Mouse (Mus musculus) neural tube, embryonic 10.5 days (tissue): ENCODE results near the gene Nalcn.

Experiments used
- DNase-seq: peaks from one replicate; pipeline ENCODE4 v3.0.0-alpha.2; 2017; ENCODE audit warnings: low spot score; ENCODE audit errors: extremely low spot score

The Nalcn gene

GRCm38 (mm10) chr14:123512923-123513322 lies 114.0 kb downstream of the Nalcn start:
- no peak for DNase-seq

DNA sequence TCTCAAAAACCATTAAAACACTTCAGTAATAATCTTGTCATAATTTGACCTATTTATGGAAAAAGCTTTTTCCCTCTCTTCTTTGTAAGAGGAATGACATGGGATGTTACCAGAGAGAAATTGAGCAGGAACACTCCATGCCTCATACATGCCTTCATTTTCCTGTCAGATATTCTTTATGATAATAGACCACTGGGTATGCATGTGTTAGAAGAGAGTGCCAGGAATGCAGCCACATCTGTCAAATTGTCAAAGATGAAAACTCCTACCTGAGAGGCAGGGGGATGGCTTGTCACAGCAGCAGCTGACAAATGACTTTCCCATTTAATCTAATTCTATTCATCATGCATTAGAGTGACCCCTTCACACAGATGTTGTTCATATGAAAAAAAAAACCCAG lies 131.4 kb downstream of the Nalcn start:
- DNase-seq: no peak

GRCm38 (mm10) chr14:123488575-123489207 lies 138.3 kb downstream of the Nalcn start:
- no peak for DNase-seq

GRCm38 (mm10) chr14:123462026-123462425 lies 164.9 kb downstream of the Nalcn start:
- DNase-seq: no peak

- no peak for DNase-seq
Observed at GRCm38 (mm10) chr14:123446031-123446430, 180.9 kb downstream of the Nalcn start.

GRCm38 (mm10) chr14:123435542-123435941 lies 191.4 kb downstream of the Nalcn start:
- no peak for DNase-seq

- no peak for DNase-seq
Observed at GRCm38 (mm10) chr14:123376167-123376855, 250.6 kb downstream of the Nalcn start.

DNA sequence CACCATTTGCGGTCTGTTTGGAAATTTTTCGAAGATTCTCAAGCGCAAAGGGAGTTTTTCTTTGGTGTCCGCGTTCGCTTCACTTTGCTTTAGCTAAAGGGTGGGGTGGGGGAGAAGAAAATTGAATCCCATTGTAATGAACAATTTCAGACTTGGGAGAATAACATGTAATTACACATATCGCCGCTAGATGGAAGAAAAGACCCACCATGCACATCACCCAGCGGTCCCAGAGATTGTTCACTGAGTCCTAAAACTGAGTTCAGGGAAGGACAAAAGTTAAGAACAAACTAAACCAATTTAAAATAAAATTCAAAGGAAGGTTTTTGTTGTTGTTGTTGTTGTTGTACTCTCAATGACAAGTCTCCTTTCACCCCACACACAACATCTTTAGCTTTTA lies 255.4 kb downstream of the Nalcn start:
- no peak for DNase-seq

DNA sequence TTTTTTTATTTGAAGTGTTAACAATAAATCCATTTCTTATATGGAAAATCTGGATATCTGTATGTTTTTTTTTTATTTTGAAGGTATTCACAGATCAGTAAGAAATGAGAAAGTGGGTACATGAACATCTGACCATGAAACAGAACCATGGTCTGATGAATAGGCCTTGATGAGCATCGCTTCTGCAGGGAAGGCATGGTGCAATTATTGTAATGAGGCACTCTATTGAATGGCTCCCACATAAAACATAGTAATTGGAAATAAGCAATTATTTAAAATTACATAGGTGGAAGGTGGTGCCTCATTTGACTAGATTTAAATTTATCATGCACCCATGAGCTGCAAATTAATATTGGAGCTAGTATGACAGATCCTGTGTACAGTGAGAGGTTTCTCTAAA lies 267.3 kb downstream of the Nalcn start:
- no peak for DNase-seq

GRCm38 (mm10) chr14:123352973-123353372 lies 274.0 kb downstream of the Nalcn start:
- DNase-seq: no peak

DNA sequence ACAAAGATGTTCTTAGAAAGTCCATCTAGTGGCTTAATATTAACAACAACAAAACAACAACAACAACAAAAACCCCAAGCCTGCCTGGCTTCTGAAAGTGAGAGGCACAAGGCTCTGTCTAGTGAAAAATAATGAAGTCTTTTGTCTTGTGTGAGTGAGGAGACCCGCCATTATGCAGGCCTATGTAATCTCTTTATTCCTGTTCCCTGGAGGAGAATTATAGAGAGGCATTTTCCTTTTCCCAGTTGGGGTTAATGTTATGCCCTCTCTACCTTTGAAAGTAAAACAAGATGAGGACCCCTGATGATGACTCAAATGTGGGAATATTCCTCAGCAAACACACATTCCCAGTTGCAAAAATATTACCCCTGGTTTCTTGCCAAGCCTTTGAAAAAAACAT lies 295.1 kb downstream of the Nalcn start:
- DNase-seq: no peak

DNA sequence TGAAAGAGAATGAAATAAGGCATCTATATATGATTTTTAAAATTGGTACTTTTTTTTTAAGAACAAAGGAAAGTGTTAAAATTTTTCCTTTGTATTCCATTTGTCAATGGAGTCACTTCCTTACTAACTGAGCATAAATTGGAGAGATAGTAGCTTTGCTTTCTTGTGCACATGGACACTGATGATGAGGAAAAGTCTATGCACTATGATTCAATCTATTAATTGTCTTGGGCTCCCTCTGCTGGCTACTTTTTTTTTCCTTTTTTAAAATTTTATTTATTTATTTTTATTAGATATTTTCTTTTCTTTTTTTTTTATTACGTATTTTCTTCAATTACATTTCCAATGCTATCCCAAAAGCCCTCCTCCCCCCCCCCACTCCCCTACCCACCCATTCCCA lies 312.6 kb downstream of the Nalcn start:
- DNase-seq: no peak

DNA sequence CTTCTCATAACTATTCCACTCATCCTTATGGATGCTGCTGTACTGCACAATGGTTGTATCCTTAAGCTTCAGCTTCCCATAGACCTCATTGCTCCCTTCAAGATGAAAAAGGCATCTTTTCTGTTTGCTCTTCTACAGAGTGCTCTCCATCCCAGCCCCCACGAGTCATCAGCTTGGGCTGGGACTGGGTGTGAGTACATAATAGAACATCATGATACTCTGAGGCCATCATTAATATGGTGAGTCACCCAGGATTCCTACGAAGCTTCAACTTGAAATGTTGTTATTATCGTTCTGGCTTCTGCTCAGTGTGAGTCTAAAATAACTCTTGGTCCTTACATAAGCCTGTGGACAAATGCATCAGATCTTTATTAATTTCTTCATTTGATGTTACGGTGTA lies 314.6 kb downstream of the Nalcn start:
- DNase-seq: no peak

DNA sequence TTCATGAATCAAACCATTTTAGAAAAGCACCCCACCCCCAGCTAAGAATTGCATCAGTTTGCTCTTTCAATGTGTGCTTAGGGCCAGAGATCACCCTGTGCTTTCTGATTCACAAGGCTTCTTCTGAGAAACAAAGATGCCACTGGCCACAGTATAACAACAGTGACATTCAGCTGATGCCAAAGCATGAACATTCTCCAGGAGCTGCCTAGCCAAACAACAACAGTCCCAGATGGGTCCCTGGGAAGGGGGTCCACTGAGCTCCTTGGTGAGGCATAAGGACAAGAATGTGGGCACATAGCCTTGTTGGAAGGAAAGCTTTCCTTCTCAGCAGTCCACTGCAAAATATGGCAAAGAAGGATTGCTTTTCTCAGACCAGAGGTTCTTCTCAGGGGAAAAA lies 330.9 kb downstream of the Nalcn start:
- no peak for DNase-seq

DNA sequence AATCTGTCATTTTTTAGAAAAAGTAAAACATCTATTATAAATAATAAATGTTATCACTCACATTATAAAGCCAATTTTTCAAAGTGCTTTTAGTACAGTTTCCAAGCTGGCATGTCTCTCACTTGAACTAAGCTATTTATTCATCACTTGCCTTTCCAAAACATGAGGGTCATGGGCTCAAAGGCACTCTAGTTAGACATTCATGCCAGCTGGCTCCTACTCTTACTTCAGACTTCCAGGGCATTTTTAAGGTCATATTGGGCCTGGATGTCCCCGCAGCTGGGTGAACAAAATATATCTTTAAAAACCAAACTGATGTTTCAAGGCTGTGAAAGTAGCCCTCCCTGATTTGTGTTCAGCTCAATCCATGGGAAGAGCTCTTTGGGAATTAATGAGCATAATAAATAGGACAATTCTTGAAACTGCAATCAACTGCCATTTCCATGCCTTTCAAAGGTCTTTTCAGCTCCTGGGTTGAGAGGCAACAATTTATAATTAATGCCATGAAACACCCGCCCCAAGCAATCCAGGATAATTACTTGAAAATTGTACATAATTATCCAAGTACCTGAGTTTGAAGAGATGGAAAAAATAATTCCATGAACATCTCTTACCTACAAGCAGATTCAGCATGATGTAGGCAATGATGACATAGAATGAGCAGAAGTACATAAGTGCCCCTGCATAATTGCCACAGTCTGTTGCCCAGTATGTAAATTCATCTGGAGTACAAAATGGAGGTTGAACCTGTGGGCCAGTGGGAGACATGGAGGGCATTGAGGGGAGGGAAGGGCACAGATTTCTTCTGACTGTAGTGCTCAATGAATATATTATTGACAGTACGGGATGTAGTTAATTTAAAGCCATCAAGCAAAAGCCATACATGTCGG lies 335.6 kb downstream of the Nalcn start:
- DNase-seq: no peak

DNA sequence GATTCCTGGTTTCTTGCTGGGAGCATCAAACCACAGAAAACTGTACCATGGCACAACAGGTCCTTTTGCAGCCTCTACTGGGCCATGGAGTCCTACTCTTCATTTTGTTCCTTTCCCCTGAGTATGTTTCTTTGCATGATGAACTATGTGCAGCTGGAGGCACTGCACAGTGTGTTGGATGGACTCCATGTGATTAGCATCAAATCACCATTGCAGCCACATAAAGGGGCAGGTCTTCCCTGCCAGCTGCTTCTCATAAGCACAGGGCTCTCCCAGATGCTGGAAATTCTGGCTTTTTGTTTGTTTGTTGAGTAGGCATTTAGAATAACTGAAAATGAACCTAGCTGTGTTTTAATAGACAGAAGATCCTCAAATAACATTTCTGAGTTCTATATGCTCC lies 344.8 kb downstream of the Nalcn start:
- DNase-seq: no peak

DNA sequence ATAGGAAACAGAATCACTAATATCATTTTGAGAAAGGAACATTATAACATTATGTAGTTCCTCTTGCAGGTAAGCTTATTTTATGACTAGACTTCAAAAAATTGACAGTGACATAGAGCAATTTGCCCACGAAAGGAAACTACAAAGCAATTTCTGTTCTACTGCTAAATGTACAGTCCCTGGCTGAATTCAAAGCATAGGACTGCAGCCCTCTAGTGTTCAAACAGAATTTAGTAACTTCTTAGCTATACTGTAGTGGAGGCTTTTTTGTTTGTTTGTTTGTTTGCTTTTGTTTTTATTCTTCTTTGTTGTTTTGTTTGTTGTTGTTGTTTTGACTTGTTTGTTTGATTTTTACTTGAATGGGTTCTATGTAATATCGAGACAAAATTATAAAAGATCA lies 354.8 kb downstream of the Nalcn start:
- no peak for DNase-seq

- DNase-seq: no peak
Observed at GRCm38 (mm10) chr14:123240738-123241137, 386.2 kb downstream of the Nalcn start.

GRCm38 (mm10) chr14:123239945-123240344 lies 387.0 kb downstream of the Nalcn start:
- DNase-seq: no peak

DNA sequence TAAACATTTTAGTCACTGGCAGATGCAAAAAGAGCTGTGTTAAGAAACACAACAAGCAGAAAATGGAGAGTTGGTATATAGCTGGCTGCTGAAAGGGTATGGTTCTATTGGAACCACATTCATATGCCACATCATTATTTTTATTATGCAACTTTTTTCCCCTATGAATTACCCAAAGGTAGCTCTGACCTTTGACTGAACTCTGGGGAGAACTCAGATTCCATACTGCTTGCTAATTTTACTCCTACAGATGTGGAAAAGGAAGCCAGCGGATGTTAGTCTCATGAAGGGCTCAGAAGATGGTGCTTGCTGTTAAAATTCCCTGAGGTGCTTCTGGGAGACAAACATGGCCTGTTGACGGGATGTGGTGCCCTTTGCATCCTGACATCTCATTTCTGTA lies 389.9 kb downstream of the Nalcn start:
- no peak for DNase-seq

GRCm38 (mm10) chr14:123232630-123233206 lies 394.2 kb downstream of the Nalcn start:
- DNase-seq: no peak
